Mouse (Mus musculus) embryonic facial prominence, embryonic 12.5 days (tissue): ENCODE data around the gene Rlf. TPM values are rescaled to one million over a fixed set of nuclear protein-coding genes. Genes with fewer than 3 reads are reported as not detected.
A peak's percentile ranks its signal among the peaks of the same experiment; 100 is the strongest.

ENCODE experiments used
- ATAC-seq: fragments of 200-750 bp; cut with Nextera tagmentation; 2 replicates; pipeline ENCODE4 v1.8.0; 2017; ENCODE audit not compliant: insufficient number of reproducible peaks, insufficient read depth, low FRiP score, low TSS enrichment
- H3K27ac ChIP-seq: fragments of 300-500 bp; sonication (generic); 2 replicates; pipeline ENCODE4 v1.5.1; 2016; ENCODE audit warnings: mild to moderate bottlenecking
- H3K27me3 ChIP-seq: fragments of 300-500 bp; sonication (generic); 2 replicates; pipeline ENCODE4 v1.6.1; 2016; ENCODE audit warnings: mild to moderate bottlenecking, moderate library complexity
- H3K36me3 ChIP-seq: fragments of 300-500 bp; sonication (generic); 2 replicates; pipeline ENCODE4 v1.6.1; 2016; ENCODE audit warnings: mild to moderate bottlenecking
- H3K4me1 ChIP-seq: fragments of 300-500 bp; sonication (generic); 2 replicates; pipeline ENCODE4 v1.6.1; 2016
- H3K4me2 ChIP-seq: fragments of 300-500 bp; sonication (generic); replicated peaks from 2 replicates; pipeline ENCODE4 v1.6.1; 2016; ENCODE audit warnings: mild to moderate bottlenecking, moderate library complexity
- H3K4me3 ChIP-seq: fragments of 300-500 bp; sonication (generic); 2 replicates; pipeline ENCODE4 v1.5.1; 2016; ENCODE audit warnings: mild to moderate bottlenecking
- H3K9ac ChIP-seq: fragments of 300-500 bp; sonication (generic); 2 replicates; pipeline ENCODE4 v1.6.1; 2016; ENCODE audit warnings: mild to moderate bottlenecking, moderate library complexity
- H3K9me3 ChIP-seq: fragments of 300-500 bp; sonication (generic); 2 replicates; pipeline ENCODE4 v1.6.1; 2016; ENCODE audit warnings: mild to moderate bottlenecking, moderate library complexity
- WGBS: fragments of 180-500 bp; shearing (Covaris S2); methylation state at CpG from one replicate; pipeline ENCODE4 v1.1.7; 2016; 5-methylcytosine and 5-hydroxymethylcytosine counted together
- polyA plus RNA-seq: library from polyadenylated mRNA; unstranded; fragments of >200 nt; fragmentation: Nextera tagmentation; extraction: Ambion mirVana; gene quantifications from 2 replicates; pipeline ENCODE4 v1.2.1, GENCODE M21; 2016

Rlf gene
- 35.2 and 35.6 TPM in 2 replicates for polyA plus RNA-seq

GRCm38 (mm10) chr4:121214793-121215304 lies at the start of gene Rlf:
Gene Rlf (minus strand): TSS chr4:121215084.
- peak; percentile 94 for ATAC-seq
- H3K9me3 ChIP-seq, result no peaks in the 10 kb centered on the region
- peak within 1 kb of the TSS; percentile 92 for H3K4me2 ChIP-seq
- no peaks in the 10 kb centered on the region for H3K27me3 ChIP-seq
- peak within 1 kb of the TSS; percentile 88 for H3K27ac ChIP-seq
- under 1% methylated on average over 47 of the region's 48 CpGs for WGBS
- peaks cover 12% of the 10 kb centered on the region; the same call in 1 of the 2 replicates for H3K4me1 ChIP-seq
- H3K9ac ChIP-seq, result peak within 1 kb of the TSS; percentile 90
- H3K4me3 ChIP-seq, result peak within 1 kb of the TSS; percentile 91
- no peaks in the 10 kb centered on the region for H3K36me3 ChIP-seq

DNA sequence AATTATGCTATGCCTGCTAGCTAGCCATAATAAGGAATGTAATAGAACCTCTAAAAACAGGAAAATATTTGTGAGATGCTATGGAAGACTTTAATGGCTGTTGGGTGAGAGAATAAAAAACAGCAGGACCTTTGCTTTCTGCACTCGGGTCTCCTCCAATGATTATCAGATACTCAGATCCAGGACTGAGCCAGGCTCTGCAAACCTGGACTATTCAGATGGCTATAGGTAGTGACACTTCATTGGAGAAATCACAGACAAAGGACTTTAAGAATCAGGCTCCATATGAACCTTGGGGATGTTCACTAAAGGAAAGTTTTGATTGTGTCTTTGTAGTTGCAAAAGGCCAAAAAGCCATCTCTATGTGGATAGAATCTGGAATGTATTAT lies 26.7 kb upstream of the Rlf start:
- 77% methylated on average over 1 of the region's 1 CpGs for WGBS
- Histone ChIP-seq H3K9ac (no peak overlapping the region), H3K9me3 (no peaks in the 10 kb centered on the region), H3K4me3 (no peak overlapping the region), H3K27me3 (no peaks in the 10 kb centered on the region), H3K27ac (no peak overlapping the region), H3K36me3 (no peaks in the 10 kb centered on the region), H3K4me2 (no peak overlapping the region), H3K4me1 (no peaks in the 10 kb centered on the region)
- no peak for ATAC-seq

- Histone ChIP-seq H3K4me1 (no peaks in the 10 kb centered on the region), H3K36me3 (no peaks in the 10 kb centered on the region), H3K4me3 (no peak overlapping the region), H3K4me2 (no peak overlapping the region), H3K27ac (no peak overlapping the region), H3K9me3 (no peaks in the 10 kb centered on the region), H3K9ac (no peak overlapping the region), H3K27me3 (no peaks in the 10 kb centered on the region)
- no peak; the same call in 1 of the 2 replicates for ATAC-seq
- WGBS, result 40% methylated on average over 14 of the region's 14 CpGs
Measured at GRCm38 (mm10) chr4:121240637-121241611, 26.0 kb upstream of the Rlf start.

DNA sequence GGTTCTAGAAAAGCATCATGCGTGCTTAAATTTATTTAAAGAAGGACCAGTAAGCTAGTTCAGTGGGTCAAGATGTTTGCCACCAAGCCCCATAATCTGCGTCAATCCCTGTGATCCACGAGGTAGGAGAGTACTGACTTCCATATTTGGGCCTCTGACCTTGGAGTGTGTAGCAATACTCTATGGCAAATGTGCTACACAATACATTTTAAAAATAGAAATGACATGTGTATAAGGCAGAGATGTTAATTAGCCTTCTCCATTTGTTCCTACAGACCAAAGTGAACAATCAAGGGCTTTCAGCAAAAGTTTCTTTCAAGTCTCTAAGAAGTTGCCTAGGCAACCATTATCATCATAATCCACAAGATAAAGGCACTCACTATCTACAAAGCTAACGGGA lies 25.0 kb upstream of the Rlf start:
- WGBS, result 75% methylated on average over 4 of the region's 4 CpGs
- no peak overlapping the region for H3K9ac ChIP-seq

DNA sequence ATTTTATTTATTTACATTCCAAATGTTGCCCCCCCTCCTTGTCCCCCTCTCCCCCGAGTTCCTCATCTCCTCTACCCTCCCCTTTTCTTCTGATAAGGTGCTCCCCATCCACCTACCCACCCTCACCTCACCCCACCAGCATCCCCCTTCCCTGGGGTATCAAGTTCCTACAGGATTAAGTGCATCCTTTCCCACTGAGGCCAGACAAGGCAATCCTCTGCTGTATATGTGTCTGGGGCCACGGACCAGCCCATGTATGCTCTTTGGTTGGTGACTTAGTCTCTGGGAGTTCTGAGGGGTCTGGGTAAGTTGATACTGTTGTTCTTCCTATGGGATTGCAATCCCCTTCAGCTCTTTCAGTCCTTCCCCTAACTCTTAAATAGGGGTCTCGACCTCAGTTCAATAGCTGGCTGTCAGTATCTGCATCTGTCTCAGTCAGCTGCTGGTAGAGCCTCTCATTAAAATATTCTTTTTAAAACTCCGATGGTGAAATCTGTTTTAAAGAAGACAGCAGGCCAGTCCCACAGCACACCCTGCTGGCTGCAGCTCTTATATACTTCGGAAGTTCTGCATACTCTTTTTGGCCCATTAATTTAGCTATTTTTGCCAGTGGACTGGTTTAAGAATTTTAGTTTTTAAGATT lies 17.0 kb upstream of the Rlf start:
- no peaks in the 10 kb centered on the region for H3K36me3 ChIP-seq
- no peaks in the 10 kb centered on the region for H3K27me3 ChIP-seq
- no peak overlapping the region for H3K9ac ChIP-seq
- 11% methylated on average over 5 of the region's 5 CpGs for WGBS
- peak; percentile 60; the same call in 1 of the 2 replicates for ATAC-seq
- H3K4me2 ChIP-seq, result no peak overlapping the region
- H3K27ac ChIP-seq, result no peak overlapping the region
- no peak overlapping the region for H3K4me3 ChIP-seq
- H3K4me1 ChIP-seq, result 0 out of 2 replicates have a peak, but pooled peaks cover 2% of the 10 kb centered on the region
- no peaks in the 10 kb centered on the region for H3K9me3 ChIP-seq

More for the DNA sequence above, 25.0 kb upstream of the Rlf start:
- Histone ChIP-seq H3K9me3 (no peaks in the 10 kb centered on the region), H3K27me3 (no peaks in the 10 kb centered on the region), H3K36me3 (no peaks in the 10 kb centered on the region), H3K27ac (no peak overlapping the region), H3K4me3 (no peak overlapping the region), H3K4me2 (no peak overlapping the region), H3K4me1 (no peaks in the 10 kb centered on the region)
- ATAC-seq, result no peak

GRCm38 (mm10) chr4:121230943-121231614 lies 16.2 kb upstream of the Rlf start:
- no peaks in the 10 kb centered on the region for H3K36me3 ChIP-seq
- 0 out of 2 replicates have a peak, but pooled peaks cover 2% of the 10 kb centered on the region for H3K4me1 ChIP-seq
- H3K4me2 ChIP-seq, result peak overlapping the region; percentile 33
- WGBS, result 6% methylated on average over 16 of the region's 16 CpGs
- no peaks in the 10 kb centered on the region for H3K9me3 ChIP-seq
- no peak overlapping the region for H3K4me3 ChIP-seq
- no peak overlapping the region for H3K27ac ChIP-seq
- no peak; the same call in 1 of the 2 replicates for ATAC-seq
- H3K9ac ChIP-seq, result no peak overlapping the region
- H3K27me3 ChIP-seq, result no peaks in the 10 kb centered on the region

DNA sequence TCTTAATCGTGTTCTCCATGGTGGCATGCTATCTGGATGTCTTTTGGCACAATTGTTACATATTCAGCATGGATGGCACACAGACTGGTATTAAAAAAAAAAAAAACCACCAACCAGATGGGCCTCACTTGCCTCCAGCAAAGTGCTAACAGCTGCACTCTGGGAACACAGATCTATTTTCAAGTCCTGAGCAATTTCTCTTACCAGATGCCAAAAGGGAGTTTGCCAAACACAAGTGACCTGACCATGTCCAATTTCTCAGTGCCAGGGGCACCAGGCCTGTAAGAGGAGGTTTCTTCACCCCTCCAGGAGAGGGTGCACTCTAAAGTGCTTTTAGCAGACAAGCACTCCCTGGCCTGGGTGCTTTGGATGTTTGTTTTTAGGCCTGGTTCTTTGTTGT lies 12.2 kb upstream of the Rlf start:
- WGBS, result 64% methylated on average over 1 of the region's 1 CpGs
- Histone ChIP-seq H3K9ac (no peak overlapping the region), H3K9me3 (no peaks in the 10 kb centered on the region), H3K27ac (no peak overlapping the region), H3K4me2 (no peak overlapping the region), H3K4me1 (0 out of 2 replicates have a peak, but pooled peaks cover 2% of the 10 kb centered on the region), H3K27me3 (no peaks in the 10 kb centered on the region), H3K36me3 (no peaks in the 10 kb centered on the region), H3K4me3 (no peak overlapping the region)
- no peak for ATAC-seq

DNA sequence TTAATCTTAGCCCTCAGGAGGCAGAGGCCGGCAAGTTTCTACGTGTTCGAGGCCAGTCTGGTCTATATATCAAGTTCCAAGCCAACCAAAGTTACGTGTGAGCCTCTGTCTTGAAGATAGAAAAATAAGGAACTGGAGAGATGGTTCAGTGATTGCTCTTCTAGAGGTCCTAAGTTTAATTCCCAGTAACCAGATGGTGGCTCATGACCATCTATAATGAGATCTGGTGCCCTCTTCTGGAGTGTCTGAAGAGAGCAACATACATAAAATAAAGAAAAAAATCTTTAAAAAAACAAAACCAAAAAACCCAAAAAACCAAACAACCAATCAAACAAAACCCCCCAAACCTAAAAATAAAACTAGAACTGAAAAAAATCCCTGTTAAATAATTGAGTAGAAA lies 10.3 kb upstream of the Rlf start:
- no peak overlapping the region for H3K4me2 ChIP-seq
- ATAC-seq, result no peak
- H3K27me3 ChIP-seq, result no peaks in the 10 kb centered on the region

GRCm38 (mm10) chr4:121223136-121223535 lies 8.3 kb upstream of the Rlf start:
- ATAC-seq, result no peak
- H3K4me2 ChIP-seq, result no peak overlapping the region
- no peaks in the 10 kb centered on the region for H3K36me3 ChIP-seq
- 56% methylated on average over 1 of the region's 1 CpGs for WGBS
- H3K9ac ChIP-seq, result no peak overlapping the region
- no peak overlapping the region for H3K4me3 ChIP-seq
- no peaks in the 10 kb centered on the region for H3K4me1 ChIP-seq
- no peak overlapping the region for H3K27ac ChIP-seq
- H3K9me3 ChIP-seq, result no peaks in the 10 kb centered on the region
- no peaks in the 10 kb centered on the region for H3K27me3 ChIP-seq

More for the DNA sequence above, 10.3 kb upstream of the Rlf start:
- H3K9me3 ChIP-seq, result no peaks in the 10 kb centered on the region
- no peak overlapping the region for H3K9ac ChIP-seq
- H3K36me3 ChIP-seq, result no peaks in the 10 kb centered on the region
- 80% methylated on average over 4 of the region's 4 CpGs for WGBS
- no peak overlapping the region for H3K27ac ChIP-seq
- H3K4me3 ChIP-seq, result no peak overlapping the region
- no peaks in the 10 kb centered on the region for H3K4me1 ChIP-seq

DNA sequence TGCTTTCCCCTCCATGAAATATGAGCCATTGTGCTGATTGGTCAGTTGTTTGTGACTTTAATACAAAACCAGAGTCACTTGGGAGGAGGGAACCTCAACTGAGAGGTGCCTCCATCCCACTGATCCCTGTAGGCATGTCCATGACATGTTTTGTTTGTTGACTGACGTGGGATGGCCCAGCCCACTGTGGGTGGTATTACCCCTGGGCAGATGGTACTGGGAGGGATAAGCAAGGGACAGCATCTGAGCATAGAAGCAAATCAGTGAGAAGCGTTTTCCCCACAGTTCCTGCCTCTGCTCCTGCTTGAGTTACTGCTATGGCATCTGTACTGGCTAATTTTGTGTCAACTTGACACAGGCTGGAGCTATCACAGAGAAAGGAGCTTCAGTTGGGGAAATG lies 1.3 kb upstream of the Rlf start:
- H3K9ac ChIP-seq, result no peak overlapping the region
- H3K4me3 ChIP-seq, result no peak overlapping the region
- 60% methylated on average over 2 of the region's 2 CpGs for WGBS
- peaks cover 12% of the 10 kb centered on the region; the same call in 1 of the 2 replicates for H3K4me1 ChIP-seq
- H3K27ac ChIP-seq, result no peak overlapping the region
- H3K9me3 ChIP-seq, result no peaks in the 10 kb centered on the region
- no peak overlapping the region for H3K4me2 ChIP-seq
- no peak for ATAC-seq
- no peaks in the 10 kb centered on the region for H3K36me3 ChIP-seq
- H3K27me3 ChIP-seq, result no peaks in the 10 kb centered on the region

- H3K36me3 ChIP-seq, result no peaks in the 10 kb centered on the region
- 0 out of 2 replicates have a peak, but pooled peaks have one; percentile 44 for ATAC-seq
- no peaks in the 10 kb centered on the region for H3K27me3 ChIP-seq
- no peak overlapping the region for H3K27ac ChIP-seq
- peak overlapping the region; percentile 46 for H3K4me2 ChIP-seq
- H3K4me1 ChIP-seq, result peaks cover 12% of the 10 kb centered on the region; the same call in 1 of the 2 replicates
- peak overlapping the region; percentile 90; the same call in 1 of the 2 replicates for H3K9ac ChIP-seq
- WGBS, result 30% methylated on average over 5 of the region's 5 CpGs
- H3K4me3 ChIP-seq, result peak overlapping the region; percentile 91
- no peaks in the 10 kb centered on the region for H3K9me3 ChIP-seq
Measured at GRCm38 (mm10) chr4:121215489-121215888, 605 bp upstream of the Rlf start.
